Mouse (Mus musculus): ENCODE results near the gene Tipin. TPM values are rescaled to one million over a fixed set of nuclear protein-coding genes. Genes with fewer than 3 reads are reported as not detected.
A peak's percentile ranks its signal among the peaks of the same experiment; 100 is the strongest.

The Tipin gene
- 104 and 109 TPM in 2 replicates for polyA plus RNA-seq (2015; fragmentation: Nextera tagmentation; extraction: Ambion mirVana)

DNA sequence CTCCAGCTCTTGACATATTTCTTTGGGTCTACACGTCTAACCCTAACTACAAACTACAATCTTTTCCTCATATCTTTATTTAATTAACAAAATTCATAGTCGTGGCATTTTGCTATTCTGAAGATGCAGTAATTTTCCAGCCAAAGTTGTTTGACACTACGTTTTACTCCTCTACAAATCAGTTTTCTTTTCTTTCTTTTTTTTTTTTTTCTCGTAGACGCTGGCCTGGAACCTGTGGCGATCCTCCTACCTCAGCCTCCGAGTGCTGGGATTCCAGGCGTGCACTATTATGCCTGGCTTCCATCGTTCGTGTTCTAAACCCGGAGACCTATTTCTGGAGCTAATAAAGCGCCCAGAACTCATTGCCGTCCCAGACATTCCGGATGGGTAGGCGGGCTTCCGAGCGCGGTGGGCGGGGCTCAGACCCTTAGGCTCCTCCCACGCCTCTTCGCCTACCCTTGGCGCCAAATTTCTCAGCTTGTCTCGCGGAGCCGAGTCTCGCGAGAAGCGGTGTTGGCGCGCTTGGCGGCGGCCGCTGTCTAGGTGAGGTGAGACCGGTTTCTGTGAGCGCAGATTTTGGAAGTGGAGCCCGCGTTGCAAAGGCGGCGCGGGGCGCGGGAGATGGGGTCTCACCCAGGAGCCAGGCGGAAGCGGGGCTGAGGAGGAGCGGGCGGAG lies at the start of gene Tipin:
Gene Tipin, plus strand, starts transcription at position 477 of the 676 bp plus-strand sequence.
- peak within 1 kb of the TSS; percentile 91 for H3K9ac ChIP-seq (replicated peaks)
- peak within 1 kb of the TSS; percentile 81 for H3K27ac ChIP-seq (ENCODE audit: low read depth)
- H3K4me3 ChIP-seq (ENCODE audit: low read depth, low read length): peak within 1 kb of the TSS; percentile 78
- 2% methylated on average over 46 of the region's 46 CpGs for WGBS (ENCODE audit: insufficient replicate concordance)
- DNase-seq (peak; percentile 97), ATAC-seq (peak; percentile 95)
- H3K4me1 ChIP-seq (ENCODE audit: insufficient read depth): peaks cover 5% of the 10 kb centered on the region
- no peaks in the 10 kb centered on the region for H3K27me3 ChIP-seq (ENCODE audit: insufficient read depth, low read length)
- H3K4me2 ChIP-seq (ENCODE audit: low read depth, low read length): peak within 1 kb of the TSS; percentile 77
- TF ChIP-seq CTCF (IDR thresholded peaks at IDR 0.05; ENCODE audit: low read depth) (no peak), EP300 (IDR thresholded peaks at IDR 0.05; ENCODE audit: low read depth) (peak; percentile 88)
- no peaks in the 10 kb centered on the region for H3K9me3 ChIP-seq (ENCODE audit: low read length)
- no peaks in the 10 kb centered on the region for H3K36me3 ChIP-seq (replicated peaks; ENCODE audit: insufficient read depth, low read length)

GRCm38 (mm10) chr9:64231674-64232073 lies 49.7 kb upstream of the Tipin start:
- H3K4me2 ChIP-seq (ENCODE audit: low read depth, low read length): no peak overlapping the region
- DNase-seq (no peak), ATAC-seq (no peak)
- 79% methylated on average over 3 of the region's 3 CpGs for WGBS (ENCODE audit: insufficient replicate concordance)
- H3K27ac ChIP-seq (ENCODE audit: low read depth): no peak overlapping the region
- no peak overlapping the region for H3K4me3 ChIP-seq (ENCODE audit: low read depth, low read length)
- TF ChIP-seq CTCF (IDR thresholded peaks at IDR 0.05; ENCODE audit: low read depth) (no peak), EP300 (IDR thresholded peaks at IDR 0.05; ENCODE audit: low read depth) (no peak)
- peaks cover 8% of the 10 kb centered on the region for H3K4me1 ChIP-seq (ENCODE audit: insufficient read depth)
- H3K9me3 ChIP-seq (ENCODE audit: low read length): no peaks in the 10 kb centered on the region
- H3K36me3 ChIP-seq (replicated peaks; ENCODE audit: insufficient read depth, low read length): no peaks in the 10 kb centered on the region
- no peaks in the 10 kb centered on the region for H3K27me3 ChIP-seq (ENCODE audit: insufficient read depth, low read length)
- no peak overlapping the region for H3K9ac ChIP-seq (replicated peaks)

DNA sequence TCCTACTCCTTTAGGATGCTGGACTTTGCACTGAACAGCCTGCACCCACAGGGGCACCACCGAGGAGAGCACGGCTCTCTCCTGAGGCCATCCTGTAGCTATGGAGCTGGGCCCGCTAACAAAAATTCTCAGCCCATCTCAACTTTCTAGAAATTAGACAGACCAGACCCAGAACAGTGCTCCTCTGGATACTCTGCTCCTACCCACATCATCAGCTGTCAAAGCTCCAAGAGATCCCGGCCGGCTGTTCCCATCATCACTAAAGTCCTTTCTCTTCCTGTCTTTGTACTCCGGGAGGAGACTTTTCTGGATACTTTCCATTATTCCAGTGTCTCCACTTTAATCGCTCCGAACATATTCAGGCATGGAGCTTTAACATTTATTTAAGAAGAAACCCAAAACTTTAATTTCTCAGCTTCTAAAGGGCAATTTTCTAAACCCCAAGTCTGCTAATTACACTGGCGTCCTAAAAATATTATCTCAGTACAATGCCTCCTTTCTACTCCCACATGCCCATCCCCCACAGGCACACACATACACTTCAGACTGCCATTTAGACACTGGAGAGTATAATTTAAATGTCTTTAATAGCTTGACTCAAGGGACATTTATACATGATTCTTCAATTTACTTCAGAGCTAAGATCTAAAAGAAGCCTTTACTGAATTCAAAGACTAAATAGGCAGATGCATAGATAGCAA lies 49.0 kb upstream of the Tipin start:
- ATAC-seq (no peak), DNase-seq (no peak)
- no peak overlapping the region for H3K4me2 ChIP-seq (ENCODE audit: low read depth, low read length)
- no peaks in the 10 kb centered on the region for H3K27me3 ChIP-seq (ENCODE audit: insufficient read depth, low read length)
- H3K4me1 ChIP-seq (ENCODE audit: insufficient read depth): peaks cover 8% of the 10 kb centered on the region
- TF ChIP-seq EP300 (IDR thresholded peaks at IDR 0.05; ENCODE audit: low read depth) (no peak), CTCF (IDR thresholded peaks at IDR 0.05; ENCODE audit: low read depth) (no peak)
- no peak overlapping the region for H3K27ac ChIP-seq (ENCODE audit: low read depth)
- no peaks in the 10 kb centered on the region for H3K9me3 ChIP-seq (ENCODE audit: low read length)
- 70% methylated on average over 9 of the region's 9 CpGs for WGBS (ENCODE audit: insufficient replicate concordance)
- H3K36me3 ChIP-seq (replicated peaks; ENCODE audit: insufficient read depth, low read length): no peaks in the 10 kb centered on the region
- no peak overlapping the region for H3K9ac ChIP-seq (replicated peaks)
- no peak overlapping the region for H3K4me3 ChIP-seq (ENCODE audit: low read depth, low read length)

- Histone ChIP-seq H3K4me3 (ENCODE audit: low read depth, low read length) (no peak overlapping the region), H3K4me1 (ENCODE audit: insufficient read depth) (peaks cover 2% of the 10 kb centered on the region; the same call in 1 of the 2 replicates), H3K9ac (replicated peaks) (no peak overlapping the region), H3K9me3 (ENCODE audit: low read length) (no peaks in the 10 kb centered on the region), H3K4me2 (ENCODE audit: low read depth, low read length) (no peak overlapping the region), H3K27me3 (ENCODE audit: insufficient read depth, low read length) (no peaks in the 10 kb centered on the region), H3K36me3 (replicated peaks; ENCODE audit: insufficient read depth, low read length) (no peaks in the 10 kb centered on the region), H3K27ac (ENCODE audit: low read depth) (no peak overlapping the region)
- ATAC-seq: no peak
- no peak for TF ChIP-seq EP300 (IDR thresholded peaks at IDR 0.05; ENCODE audit: low read depth)
- TF ChIP-seq CTCF (IDR thresholded peaks at IDR 0.05; ENCODE audit: low read depth): no peak
- 87% methylated on average over 5 of the region's 5 CpGs for WGBS (ENCODE audit: insufficient replicate concordance)
- DNase-seq: no peak
Observed at GRCm38 (mm10) chr9:64233656-64234055, 47.7 kb upstream of the Tipin start.

DNA sequence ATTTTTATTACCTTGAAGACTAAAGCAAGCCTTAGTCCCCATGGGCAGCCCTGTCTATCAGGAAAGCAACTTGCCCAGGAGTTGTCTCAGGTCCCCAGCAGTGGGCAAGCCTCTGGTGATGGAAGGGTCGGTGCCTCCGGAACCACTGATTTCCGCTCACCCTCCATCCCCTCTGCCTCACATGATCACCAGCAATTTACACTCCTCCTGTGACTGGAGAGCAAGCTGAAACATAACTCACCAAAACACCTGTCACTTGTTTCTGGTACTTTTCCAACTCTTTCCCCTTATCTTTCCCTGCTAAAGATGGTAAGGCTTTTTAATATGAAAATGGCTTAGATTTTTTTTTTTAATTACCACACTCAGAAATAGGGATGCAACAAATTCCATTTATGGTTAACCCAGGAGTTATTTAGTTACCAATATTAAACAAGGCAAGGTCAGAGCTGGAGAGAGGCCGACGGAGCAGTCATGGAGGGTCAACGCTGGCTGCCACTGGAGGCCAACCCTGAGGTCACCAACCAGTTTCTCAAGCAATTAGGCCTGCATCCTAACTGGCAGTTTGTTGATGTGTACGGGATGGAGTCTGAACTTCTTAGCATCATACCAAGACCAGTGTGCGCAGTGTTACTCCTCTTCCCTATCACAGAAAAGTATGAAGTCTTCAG lies 46.5 kb upstream of the Tipin start, which contains the start of gene Uchl4:
Gene Uchl4, plus strand, starts transcription at position 434 of the 668 bp plus-strand sequence.
- H3K4me3 ChIP-seq (ENCODE audit: low read depth, low read length): no peak within 1 kb of the TSS
- TF ChIP-seq CTCF (IDR thresholded peaks at IDR 0.05; ENCODE audit: low read depth) (no peak), EP300 (IDR thresholded peaks at IDR 0.05; ENCODE audit: low read depth) (no peak)
- H3K9me3 ChIP-seq (ENCODE audit: low read length): no peaks in the 10 kb centered on the region
- H3K4me2 ChIP-seq (ENCODE audit: low read depth, low read length): no peak within 1 kb of the TSS
- H3K27ac ChIP-seq (ENCODE audit: low read depth): no peak within 1 kb of the TSS
- ATAC-seq (no peak), DNase-seq (no peak)
- no peaks in the 10 kb centered on the region for H3K36me3 ChIP-seq (replicated peaks; ENCODE audit: insufficient read depth, low read length)
- H3K27me3 ChIP-seq (ENCODE audit: insufficient read depth, low read length): no peaks in the 10 kb centered on the region
- no peaks in the 10 kb centered on the region; the same call in 1 of the 2 replicates for H3K4me1 ChIP-seq (ENCODE audit: insufficient read depth)
- 76% methylated on average over 8 of the region's 8 CpGs for WGBS (ENCODE audit: insufficient replicate concordance)
- H3K9ac ChIP-seq (replicated peaks): no peak within 1 kb of the TSS

GRCm38 (mm10) chr9:64236056-64236455 lies 45.3 kb upstream of the Tipin start:
- TF ChIP-seq CTCF (IDR thresholded peaks at IDR 0.05; ENCODE audit: low read depth) (no peak), EP300 (IDR thresholded peaks at IDR 0.05; ENCODE audit: low read depth) (no peak)
- DNase-seq (no peak), ATAC-seq (no peak)
- Histone ChIP-seq H3K36me3 (replicated peaks; ENCODE audit: insufficient read depth, low read length) (no peaks in the 10 kb centered on the region), H3K9me3 (ENCODE audit: low read length) (no peaks in the 10 kb centered on the region), H3K27ac (ENCODE audit: low read depth) (no peak overlapping the region), H3K27me3 (ENCODE audit: insufficient read depth, low read length) (no peaks in the 10 kb centered on the region), H3K9ac (replicated peaks) (no peak overlapping the region), H3K4me2 (ENCODE audit: low read depth, low read length) (no peak overlapping the region), H3K4me3 (ENCODE audit: low read depth, low read length) (no peak overlapping the region), H3K4me1 (ENCODE audit: insufficient read depth) (no peaks in the 10 kb centered on the region; the same call in 1 of the 2 replicates)
- WGBS (ENCODE audit: insufficient replicate concordance): 89% methylated on average over 7 of the region's 7 CpGs

Measured in liver, postnatal 0 days (tissue).